Mouse (Mus musculus) kidney, postnatal 14 days (tissue): ENCODE results near the gene Lcmt1.

ENCODE experiments used
- DNase-seq: peaks from one replicate; pipeline ENCODE4 v3.0.0; 2022; ENCODE audit warnings: mixed read lengths

Gene Lcmt1

DNA sequence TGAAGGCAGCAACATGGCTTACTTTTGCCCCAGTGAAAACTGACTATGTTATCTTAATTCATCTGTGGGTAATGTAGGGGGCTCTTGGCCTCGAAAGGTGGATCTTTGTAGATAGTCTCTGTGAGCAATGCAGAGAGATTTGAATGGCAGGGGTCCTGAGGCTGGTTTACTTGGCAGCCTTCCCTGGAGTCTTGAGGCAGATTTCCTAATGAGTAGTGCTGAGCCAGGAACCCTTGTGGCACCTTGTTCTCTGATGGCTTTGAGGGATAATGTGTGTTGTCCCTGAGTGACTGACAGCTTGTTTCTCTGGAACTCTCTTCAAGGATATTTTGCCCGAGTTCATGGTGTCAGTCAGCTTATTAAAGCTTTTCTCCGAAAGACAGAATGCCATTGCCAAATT lies 31.5 kb downstream of the Lcmt1 start:
- DNase-seq = no peak

DNA sequence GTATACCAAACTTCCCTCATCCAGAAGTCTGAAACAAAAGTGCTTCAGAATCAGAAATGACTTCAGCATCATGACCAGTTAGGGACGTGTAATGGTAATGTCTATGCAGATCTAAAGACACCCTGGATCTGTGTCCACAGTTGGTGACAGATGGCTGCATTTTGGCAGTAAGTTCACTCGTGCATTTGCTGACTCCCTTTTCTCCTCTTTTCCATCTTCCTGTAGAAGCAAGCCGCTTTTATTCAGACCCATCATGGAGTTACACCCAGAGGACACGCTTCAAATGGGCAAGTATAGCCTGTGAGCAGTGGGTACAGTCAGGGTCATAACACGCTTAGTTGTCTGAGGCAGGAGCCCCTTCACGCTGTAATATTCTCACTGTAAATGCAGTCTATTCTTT lies 34.6 kb downstream of the Lcmt1 start:
- DNase-seq = no peak

- no peak for DNase-seq
Measured at GRCm38 (mm10) chr7:123405619-123406018, 36.0 kb downstream of the Lcmt1 start.

DNA sequence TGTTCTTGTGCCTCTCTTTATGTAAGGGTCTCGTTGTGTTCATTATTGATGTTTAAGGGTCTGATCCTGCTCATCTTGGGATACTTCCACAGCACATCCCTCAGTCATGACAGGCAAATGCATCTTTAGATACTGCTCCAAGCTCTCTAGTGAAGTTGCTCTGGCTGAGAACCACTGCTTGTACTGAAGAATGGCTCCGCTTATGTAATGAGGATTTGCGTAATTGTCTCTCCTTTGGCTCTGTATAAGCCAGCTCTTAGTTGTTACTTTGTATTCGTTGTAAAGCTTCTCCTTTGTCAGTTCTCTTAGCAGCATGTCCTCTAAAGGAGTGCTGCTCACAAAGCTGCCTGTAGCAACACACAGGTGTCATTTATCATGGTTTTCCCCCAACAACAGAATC lies 37.4 kb downstream of the Lcmt1 start:
- no peak for DNase-seq

- DNase-seq = no peak
Measured at GRCm38 (mm10) chr7:123410502-123410901, 40.9 kb downstream of the Lcmt1 start.

DNA sequence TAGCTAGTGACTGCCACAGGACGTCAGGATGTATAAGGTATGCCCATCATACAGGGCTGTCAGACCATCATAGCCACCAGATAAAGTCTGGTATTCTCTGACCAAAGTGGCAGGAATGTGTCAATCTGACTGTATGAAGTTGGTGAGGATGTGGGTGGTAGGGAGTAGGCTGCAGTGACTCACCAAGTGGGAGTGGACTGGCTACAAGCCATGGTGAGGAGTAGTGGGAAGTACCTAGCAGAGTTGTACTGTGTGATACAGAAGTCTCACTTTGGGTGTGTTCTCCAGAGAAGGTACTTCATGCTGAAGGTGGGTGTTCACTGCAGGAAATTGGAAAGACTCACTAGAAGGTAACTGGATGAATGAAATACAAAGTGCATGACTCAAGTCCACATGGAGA lies 41.5 kb downstream of the Lcmt1 start:
- no peak for DNase-seq

GRCm38 (mm10) chr7:123412143-123412542 lies 42.6 kb downstream of the Lcmt1 start:
- DNase-seq = no peak

DNA sequence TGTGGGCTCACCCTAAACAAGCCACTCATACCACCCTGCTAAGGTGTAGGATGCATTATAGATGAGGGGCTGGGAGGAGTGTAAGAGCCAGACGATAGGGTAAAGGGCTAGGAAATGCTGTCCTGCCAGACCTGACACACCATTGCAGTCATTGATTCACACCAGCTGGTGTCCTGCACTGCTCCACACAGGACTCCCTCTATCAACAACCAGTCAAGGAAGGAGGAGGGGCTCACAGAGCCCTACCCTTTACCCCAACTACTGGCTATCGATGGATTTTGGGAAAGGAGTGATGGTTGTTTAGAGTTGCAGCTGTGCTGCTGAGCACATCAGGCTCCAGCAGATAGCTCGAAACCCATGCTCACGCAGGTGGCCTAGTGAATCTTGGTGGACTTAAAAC lies 47.2 kb downstream of the Lcmt1 start:
- no peak for DNase-seq

GRCm38 (mm10) chr7:123417661-123418060 lies 48.1 kb downstream of the Lcmt1 start:
- peak; percentile 28 for DNase-seq

GRCm38 (mm10) chr7:123419984-123420383 lies 50.4 kb downstream of the Lcmt1 start:
- peak; percentile 70 for DNase-seq

GRCm38 (mm10) chr7:123421958-123422357 lies 52.4 kb downstream of the Lcmt1 start:
- no peak for DNase-seq

DNA sequence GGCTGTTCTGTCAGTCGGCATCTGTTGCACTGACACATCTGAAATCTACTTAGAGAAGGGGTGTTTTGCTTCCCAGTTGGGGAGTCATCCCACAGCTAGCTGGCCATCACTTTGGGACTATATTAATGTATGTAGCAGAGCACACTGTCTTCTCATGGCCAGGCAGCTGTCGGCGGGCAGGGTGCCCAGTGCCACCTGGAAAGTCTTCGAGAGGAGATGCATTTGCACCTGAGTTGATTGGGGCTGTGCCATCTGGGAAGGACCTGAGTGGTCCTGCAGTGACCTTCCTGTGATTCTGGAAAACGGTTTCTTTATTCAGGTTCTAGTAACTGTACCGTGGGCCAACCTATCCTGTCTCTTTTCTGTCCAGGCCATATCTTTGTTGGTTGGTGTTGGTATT lies 54.7 kb downstream of the Lcmt1 start:
- no peak for DNase-seq

- peak; percentile 58 for DNase-seq
Measured at GRCm38 (mm10) chr7:123425134-123425757, 55.7 kb downstream of the Lcmt1 start.

GRCm38 (mm10) chr7:123429624-123430410 lies 60.2 kb downstream of the Lcmt1 start:
- DNase-seq = no peak

DNA sequence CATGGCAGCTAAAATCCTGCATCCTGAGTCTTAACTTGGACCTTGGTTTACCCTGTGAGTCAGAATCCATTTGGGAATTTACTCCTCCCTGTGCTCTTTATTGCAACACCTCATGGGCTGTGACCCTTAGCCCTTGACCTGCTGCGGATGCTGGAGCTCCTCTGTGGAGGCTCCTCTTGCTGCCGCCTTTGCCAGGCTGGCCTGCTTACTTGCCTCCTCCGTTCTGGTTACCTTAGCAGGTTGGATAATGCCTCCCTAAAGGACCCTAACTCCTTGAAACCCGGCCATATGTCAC lies 60.8 kb downstream of the Lcmt1 start:
- DNase-seq = no peak

GRCm38 (mm10) chr7:123431206-123431605 lies 61.6 kb downstream of the Lcmt1 start:
- no peak for DNase-seq

- no peak for DNase-seq
Measured at GRCm38 (mm10) chr7:123442079-123442478, 72.5 kb downstream of the Lcmt1 start.

GRCm38 (mm10) chr7:123448794-123449193 lies 79.2 kb downstream of the Lcmt1 start:
- no peak for DNase-seq

DNA sequence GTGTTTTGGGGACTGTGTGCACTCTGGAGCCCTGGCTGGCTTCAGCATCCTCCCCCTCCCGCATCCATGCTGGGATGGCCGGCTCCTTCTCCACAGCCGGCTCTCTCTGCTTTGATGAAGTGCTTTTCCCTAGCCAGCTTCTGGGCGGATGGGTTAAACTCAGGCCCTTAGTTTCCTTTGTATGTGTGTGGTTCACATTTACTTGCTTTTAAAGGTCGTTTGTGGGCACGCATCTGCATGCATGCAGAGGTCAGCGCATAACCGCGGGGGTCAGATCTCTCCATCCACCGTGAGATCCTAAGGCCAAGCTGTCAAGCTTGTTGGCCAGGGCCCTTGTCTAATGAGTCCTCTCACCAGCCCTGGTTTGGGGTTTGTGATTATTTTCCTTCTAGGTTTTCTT lies 80.1 kb downstream of the Lcmt1 start:
- DNase-seq = no peak

DNA sequence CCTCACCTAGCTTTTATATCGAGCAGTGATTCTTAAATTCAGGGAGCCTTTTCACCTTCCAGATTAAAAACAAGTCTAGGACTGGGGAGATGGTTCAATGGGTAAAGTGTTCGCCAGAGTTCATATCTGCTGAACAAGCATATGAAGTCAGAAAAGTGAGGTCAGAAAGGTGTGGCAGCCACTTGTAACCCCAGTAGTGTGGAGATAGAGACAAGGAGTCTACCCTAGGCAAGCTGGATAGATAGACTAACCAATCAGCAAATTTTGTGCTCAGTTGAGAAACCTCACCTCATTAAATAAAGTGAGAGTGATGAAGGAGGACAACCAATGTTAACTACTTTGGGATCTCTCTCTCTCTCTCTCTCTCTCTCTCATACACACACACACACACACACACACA lies 80.9 kb downstream of the Lcmt1 start:
- no peak for DNase-seq

GRCm38 (mm10) chr7:123452551-123452950 lies 83.0 kb downstream of the Lcmt1 start:
- DNase-seq = peak; percentile 24

DNA sequence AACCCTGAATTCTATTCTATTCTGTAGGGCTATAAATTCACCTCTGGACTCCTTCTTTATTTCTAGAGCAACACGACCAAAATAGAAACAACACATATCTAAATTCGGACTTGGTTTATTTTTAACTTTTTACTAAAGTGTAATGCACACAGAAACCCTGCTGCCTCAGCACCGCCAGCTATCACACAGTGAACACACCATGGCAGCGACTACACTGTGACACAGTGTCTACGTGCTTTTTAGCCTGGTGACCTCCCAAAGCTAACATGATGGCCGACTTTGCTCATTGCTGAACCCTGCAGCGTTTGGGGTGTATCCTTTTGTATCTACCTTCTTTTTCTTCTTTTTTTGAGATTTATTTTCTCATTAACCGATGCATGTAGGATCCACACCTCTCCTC lies 83.5 kb downstream of the Lcmt1 start:
- no peak for DNase-seq

- no peak for DNase-seq
Measured at GRCm38 (mm10) chr7:123455088-123455487, 85.5 kb downstream of the Lcmt1 start.

- DNase-seq = no peak
Measured at GRCm38 (mm10) chr7:123458309-123458708, 88.7 kb downstream of the Lcmt1 start.

GRCm38 (mm10) chr7:123459247-123459646 lies 89.7 kb downstream of the Lcmt1 start:
- no peak for DNase-seq
